Mouse (Mus musculus) heart, adult 2 months (tissue): Measurements from ENCODE around the gene Cacng4.

Experiments
- CTCF ChIP-seq: fragments of 200-600 bp; IDR thresholded peaks from 2 replicates; pipeline ENCODE4 v1.8.1; 2022; ENCODE audit warnings: antibody characterized with exemption, mild to moderate bottlenecking, moderate library complexity
- EP300 ChIP-seq: fragments of 200-500 bp; IDR thresholded peaks from 2 replicates; pipeline ENCODE4 v1.6.1; 2011; ENCODE audit warnings: low read depth, low read length, control low read depth; ENCODE audit not compliant: insufficient read depth
- POLR2A ChIP-seq: fragments of 200-500 bp; IDR thresholded peaks from 2 replicates; pipeline ENCODE4 v1.6.1; 2011; ENCODE audit warnings: mild to moderate bottlenecking, low read depth, low read length, control low read depth; ENCODE audit not compliant: insufficient read depth

DNA sequence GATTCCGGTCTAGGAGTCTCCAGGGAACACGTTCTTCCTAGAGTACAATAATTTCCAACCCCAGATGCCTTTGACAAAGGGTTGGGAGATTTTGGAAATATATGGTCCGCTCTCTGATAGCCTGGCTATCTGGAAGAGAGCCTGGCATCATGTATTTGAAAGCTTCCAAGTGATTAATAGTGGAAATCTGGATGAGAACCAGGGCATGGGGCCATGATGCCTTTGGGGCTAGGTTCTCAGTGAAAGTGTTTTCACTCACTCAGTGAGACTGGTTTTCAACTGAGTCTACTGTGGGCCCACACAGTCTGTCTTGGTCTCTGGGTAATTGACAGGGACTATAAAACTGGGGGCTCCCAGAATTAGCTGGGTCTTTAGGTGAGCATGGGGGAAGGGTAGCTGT, 7.6 kb upstream of the Cacng4 start:
- TF ChIP-seq CTCF (no peak), POLR2A (no peak), EP300 (no peak)
